Mouse (Mus musculus): ENCODE data around the gene Gm6592.
"Not testable (repeated sequence)": the region's sequence is repeated elsewhere in the genome, so short reads cannot be mapped to it uniquely, and the experiment has no call there.

Gm6592 gene

DNA sequence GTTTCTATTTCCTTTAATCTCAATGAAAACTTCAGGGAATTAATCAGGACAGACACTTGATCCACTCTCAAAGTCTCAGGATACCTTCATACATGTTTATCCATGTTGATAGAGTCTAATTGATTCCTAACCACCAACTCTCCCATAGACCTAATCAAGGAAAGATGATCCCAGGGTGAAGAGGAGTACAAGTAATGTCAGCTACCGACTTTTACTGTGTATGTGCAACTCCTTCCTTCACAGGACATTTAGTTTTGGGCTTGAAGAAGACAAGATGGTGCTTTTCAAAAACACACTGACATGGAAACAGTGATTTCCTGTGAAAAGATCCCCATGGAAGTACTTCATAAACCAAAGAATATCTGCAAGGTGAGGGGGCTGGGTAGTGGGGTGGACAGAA lies at the start of gene Gm6592:
Gene Gm6592 (plus strand): TSS at position 301 of the 400 bp plus-strand sequence.
- DNase-seq = no peak

DNA sequence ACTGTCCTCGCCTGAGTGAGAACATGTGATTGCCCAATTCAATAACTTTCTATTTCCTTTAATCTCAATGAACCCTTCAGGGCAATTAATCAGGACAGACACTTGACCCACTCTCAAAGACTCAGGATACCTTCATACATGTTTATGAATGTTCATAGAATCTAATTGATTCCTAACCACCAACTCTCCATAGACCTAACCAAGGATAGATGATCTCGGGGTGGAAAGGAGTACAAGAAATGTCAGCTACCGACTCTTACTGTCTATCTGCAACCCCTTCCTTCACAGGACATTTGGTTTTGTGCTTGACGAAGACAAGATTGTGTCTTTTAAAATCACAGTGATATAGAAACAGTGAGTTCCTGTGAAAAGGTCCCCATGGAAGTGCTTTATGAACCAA lies 40.4 kb upstream of the Gm6592 start, which contains the start of gene Ssxb5:
Gene Ssxb5 (plus strand): TSS at position 301 of the 400 bp plus-strand sequence.
- DNase-seq = not testable (repeated sequence)

DNA sequence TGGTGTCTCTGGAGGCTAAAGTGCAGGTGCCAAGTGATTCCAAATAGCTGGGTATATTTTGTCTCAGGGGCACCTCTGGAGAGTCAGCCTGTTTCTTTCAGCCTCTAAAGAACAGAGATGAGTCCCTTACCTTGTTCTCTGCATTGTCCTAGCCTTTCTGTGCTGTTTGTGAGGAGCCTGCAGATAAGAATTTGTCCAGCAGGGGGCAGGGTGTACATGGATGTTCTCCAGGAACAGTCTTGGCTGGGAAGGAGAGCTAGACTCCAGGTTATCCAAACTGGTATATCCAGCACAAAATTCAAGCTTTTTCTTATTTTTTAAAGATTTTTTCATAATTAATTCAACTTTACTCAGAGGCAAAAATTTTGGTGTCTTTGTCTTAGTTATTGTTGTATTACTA lies 11.8 kb upstream of the Gm6592 start:
- peak; percentile 21 for DNase-seq

DNA sequence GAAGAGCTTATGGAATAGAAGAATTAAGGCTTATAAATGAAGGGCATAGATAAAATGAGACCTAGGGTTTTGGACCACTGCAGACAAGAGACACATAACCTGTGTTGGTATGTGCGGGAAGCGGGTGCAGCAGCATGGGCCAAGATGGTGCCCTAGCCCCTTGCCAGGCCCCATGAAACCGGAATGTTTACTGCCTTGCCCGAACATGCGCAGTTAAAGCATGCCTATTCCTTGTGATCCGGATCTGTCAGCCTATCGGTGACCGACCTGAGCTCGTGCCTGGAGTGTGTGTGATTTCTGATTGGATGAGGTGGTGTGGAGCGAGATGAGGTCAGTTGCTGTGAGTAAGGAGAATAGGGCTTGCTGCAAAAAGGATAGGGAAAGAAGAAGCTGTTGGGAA lies 8.7 kb downstream of the Gm6592 start:
- no peak for DNase-seq

DNA sequence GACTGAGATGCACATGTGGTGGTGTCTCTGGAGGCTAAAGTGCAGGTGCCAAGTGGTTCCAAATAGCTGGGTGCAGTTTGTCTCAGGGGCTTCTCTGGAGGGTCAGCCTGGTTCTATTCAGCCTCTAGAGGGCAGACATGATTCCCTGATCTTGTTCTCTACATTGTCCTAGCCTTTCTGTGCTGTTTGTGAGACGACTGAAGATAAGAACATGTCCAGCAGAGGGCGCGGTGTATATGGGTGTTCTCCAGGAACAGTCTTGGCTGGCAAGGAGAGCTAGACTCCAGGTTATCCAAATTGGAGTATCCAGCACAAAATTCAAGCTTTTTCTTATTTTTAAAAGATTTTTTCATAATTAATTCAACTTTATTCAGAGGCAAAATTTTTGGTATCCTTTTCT lies 20.5 kb downstream of the Gm6592 start:
- peak; percentile 20 for DNase-seq

DNA sequence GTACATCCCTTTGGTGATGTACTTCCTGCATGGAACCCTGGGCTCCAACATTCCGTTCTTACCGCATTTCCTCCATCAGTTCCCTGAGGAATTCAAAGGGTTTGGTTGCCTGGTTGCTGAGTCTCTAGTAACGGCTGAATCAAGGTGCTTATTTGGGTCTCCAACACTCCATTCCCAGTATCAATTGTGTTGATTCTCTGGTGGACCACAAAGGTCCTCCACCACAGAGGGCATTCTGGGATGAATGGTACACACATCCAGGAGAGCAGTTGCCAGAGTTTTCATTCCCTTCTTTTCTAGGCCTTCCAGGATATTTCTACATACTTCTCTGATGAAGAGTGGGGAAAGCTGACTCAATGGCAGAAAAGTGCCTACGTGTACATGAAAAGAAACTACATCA lies 30.2 kb downstream of the Gm6592 start, which contains the start of gene Gm5751:
Gene Gm5751 (plus strand): TSS at position 301 of the 400 bp plus-strand sequence.
- DNase-seq = not testable (repeated sequence)

DNA sequence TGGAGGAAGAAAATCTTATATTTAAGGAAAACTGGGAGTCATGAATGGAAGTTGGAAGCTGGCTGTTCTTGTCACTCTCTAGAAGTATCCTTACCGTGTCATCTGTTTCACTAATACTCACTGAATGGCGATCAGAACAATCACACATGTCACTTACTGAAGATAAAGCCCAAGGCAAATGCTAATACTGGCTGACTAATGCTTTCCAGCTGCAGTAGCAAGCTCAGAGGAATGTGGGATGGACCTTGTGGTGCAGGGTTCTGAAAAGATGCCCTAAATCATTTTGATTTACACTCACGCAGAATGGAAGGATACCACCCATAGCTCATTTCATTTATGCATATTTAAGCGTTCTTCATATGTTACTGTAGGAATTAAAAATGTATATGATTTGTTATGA lies 40.5 kb downstream of the Gm6592 start:
- DNase-seq = no peak

DNA sequence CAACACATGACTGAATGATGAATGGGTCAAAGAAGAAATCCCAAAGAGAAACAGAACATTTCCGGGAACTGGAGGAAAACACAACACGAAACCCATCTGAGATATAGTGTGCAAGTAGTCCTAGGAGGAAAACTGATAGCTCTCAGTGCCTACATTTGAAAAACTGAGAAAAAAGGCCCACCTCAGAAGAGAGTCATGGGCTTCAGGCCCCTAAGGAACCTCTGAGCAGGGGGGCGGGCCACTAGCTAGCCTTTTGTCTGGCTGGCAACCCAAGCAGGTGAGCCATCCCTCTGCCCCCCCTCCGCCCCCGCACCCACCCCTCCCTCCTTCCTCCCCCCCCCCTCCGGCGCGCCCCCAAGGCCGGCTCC lies 48.2 kb downstream of the Gm6592 start:
- no peak for DNase-seq

DNA sequence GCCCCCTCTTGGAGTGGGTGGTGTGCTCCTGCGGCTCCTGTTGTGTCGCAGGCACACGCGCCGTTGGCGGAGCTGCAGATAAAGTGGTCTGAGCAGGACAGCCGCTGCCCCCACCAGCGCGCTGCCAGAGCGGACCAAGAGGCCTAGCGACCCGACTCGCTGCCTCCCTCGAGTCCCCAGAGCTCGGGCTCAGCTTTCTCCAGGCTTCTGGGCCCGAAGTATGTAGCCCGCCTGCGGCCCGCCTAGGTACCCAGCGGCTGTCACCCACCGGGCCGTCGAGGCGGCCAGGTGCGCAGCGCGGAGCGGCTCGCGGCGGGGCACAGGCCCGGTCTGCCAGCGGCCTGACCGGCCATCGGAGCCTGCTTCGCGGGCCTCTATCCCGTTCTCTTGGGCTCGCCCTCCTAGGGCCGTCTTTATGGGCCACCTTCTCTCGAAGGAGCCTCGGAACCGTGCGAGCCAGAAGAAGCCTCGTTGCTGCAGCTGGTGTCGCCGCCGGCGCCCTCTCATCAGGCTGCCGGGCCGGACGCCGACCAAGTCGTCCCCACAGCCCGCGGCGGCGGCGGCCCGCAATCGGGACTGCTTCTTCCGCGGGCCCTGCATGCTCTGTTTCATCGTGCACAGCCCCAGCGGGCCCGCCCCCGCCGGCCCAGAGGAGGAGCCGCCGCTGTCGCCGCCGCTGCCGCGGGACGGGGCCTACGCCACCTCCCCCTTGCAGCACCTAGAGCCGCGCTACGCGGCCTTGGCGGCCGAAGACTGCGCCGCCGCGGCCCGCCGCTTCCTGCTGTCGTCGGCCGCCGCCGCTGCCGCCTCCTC lies 48.8 kb downstream of the Gm6592 start, which contains the start of gene B630019K06Rik:
Gene B630019K06Rik (plus strand): TSS at position 40 of the 813 bp plus-strand sequence.
- peak; percentile 50 for DNase-seq

DNA sequence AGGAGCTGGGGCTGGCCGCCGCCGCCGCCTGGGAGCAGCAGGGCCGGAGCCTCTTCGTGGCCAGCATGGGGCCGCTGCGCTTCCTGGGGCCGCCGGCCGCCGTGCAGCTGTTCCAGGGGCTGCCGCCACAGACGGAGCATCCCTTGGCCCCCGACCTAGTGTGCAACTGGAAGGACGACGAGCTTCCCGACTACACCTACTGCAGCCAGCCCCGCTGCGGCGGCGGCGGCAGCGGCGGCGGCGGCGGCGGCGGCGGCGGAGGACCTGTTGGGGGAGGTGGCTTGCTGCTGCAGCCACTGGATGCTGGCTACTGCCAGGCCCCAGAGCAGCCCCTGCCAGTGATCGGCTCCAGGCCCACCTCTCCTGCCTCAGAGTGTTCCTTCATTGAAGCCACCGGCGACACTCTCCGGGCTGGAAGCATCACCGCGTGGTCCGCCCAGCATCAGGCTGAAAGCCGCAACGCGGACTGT lies 49.4 kb downstream of the Gm6592 start:
- peak; percentile 34 for DNase-seq
